Mouse (Mus musculus): Measurements from ENCODE around the gene Ocrl. TPM values are rescaled to one million over a fixed set of nuclear protein-coding genes. Genes with fewer than 3 reads are reported as not detected.
A peak's percentile ranks its signal among the peaks of the same experiment; 100 is the strongest.

The Ocrl gene
- 36.9 and 37.7 TPM in 2 replicates for polyA plus RNA-seq (2012; ENCODE audit: insufficient read depth, insufficient read length, missing spikeins)

GRCm38 (mm10) chrX:47912306-47912792, at the start of gene Ocrl:
Ocrl (plus strand) TSS chrX:47912387.
- no peak for TF ChIP-seq POLR2A (IDR thresholded peaks at IDR 0.05; ENCODE audit: borderline replicate concordance, low read depth, low read length)
- TF ChIP-seq CTCF (IDR thresholded peaks at IDR 0.05; ENCODE audit: low read depth, low read length) = no peak
- Histone ChIP-seq H3K27ac (ENCODE audit: insufficient read depth, low read depth, low read length) (peak within 1 kb of the TSS; percentile 6), H3K4me3 (ENCODE audit: insufficient read depth, low read length) (peak within 1 kb of the TSS; percentile 67), H3K4me1 (ENCODE audit: control insufficient read depth, insufficient read depth, low read length) (peaks cover 9% of the 10 kb centered on the region)

GRCm38 (mm10) chrX:47880052-47880451, 32.1 kb upstream of the Ocrl start:
- no peak overlapping the region for H3K27ac ChIP-seq (ENCODE audit: insufficient read depth, low read depth, low read length)
- H3K4me1 ChIP-seq (ENCODE audit: control insufficient read depth, insufficient read depth, low read length) = peaks cover 2% of the 10 kb centered on the region; the same call in 1 of the 2 replicates
- TF ChIP-seq CTCF (IDR thresholded peaks at IDR 0.05; ENCODE audit: low read depth, low read length) = no peak
- H3K4me3 ChIP-seq (ENCODE audit: insufficient read depth, low read length) = no peak overlapping the region

- Histone ChIP-seq H3K4me1 (ENCODE audit: control insufficient read depth, insufficient read depth, low read length) (peaks cover 2% of the 10 kb centered on the region; the same call in 1 of the 2 replicates), H3K4me3 (ENCODE audit: insufficient read depth, low read length) (no peak overlapping the region), H3K27ac (ENCODE audit: insufficient read depth, low read depth, low read length) (no peak overlapping the region)
- TF ChIP-seq POLR2A (IDR thresholded peaks at IDR 0.05; ENCODE audit: borderline replicate concordance, low read depth, low read length) = no peak
- TF ChIP-seq CTCF (IDR thresholded peaks at IDR 0.05; ENCODE audit: low read depth, low read length) = no peak
Observed at GRCm38 (mm10) chrX:47882813-47883212, 29.4 kb upstream of the Ocrl start.

- Histone ChIP-seq H3K4me1 (ENCODE audit: control insufficient read depth, insufficient read depth, low read length) (no peaks in the 10 kb centered on the region), H3K27ac (ENCODE audit: insufficient read depth, low read depth, low read length) (no peak overlapping the region)
Observed at GRCm38 (mm10) chrX:47887401-47887800, 24.8 kb upstream of the Ocrl start.

GRCm38 (mm10) chrX:47891243-47891906, 20.8 kb upstream of the Ocrl start:
- TF ChIP-seq POLR2A (IDR thresholded peaks at IDR 0.05; ENCODE audit: borderline replicate concordance, low read depth, low read length) = no peak
- TF ChIP-seq CTCF (IDR thresholded peaks at IDR 0.05; ENCODE audit: low read depth, low read length) = no peak
- H3K27ac ChIP-seq (ENCODE audit: insufficient read depth, low read depth, low read length) = no peak overlapping the region
- no peak overlapping the region for H3K4me3 ChIP-seq (ENCODE audit: insufficient read depth, low read length)
- H3K4me1 ChIP-seq (ENCODE audit: control insufficient read depth, insufficient read depth, low read length) = no peaks in the 10 kb centered on the region

More at GRCm38 (mm10) chrX:47887401-47887800, 24.8 kb upstream of the Ocrl start:
- TF ChIP-seq POLR2A (IDR thresholded peaks at IDR 0.05; ENCODE audit: borderline replicate concordance, low read depth, low read length) (no peak), CTCF (IDR thresholded peaks at IDR 0.05; ENCODE audit: low read depth, low read length) (no peak)
- H3K4me3 ChIP-seq (ENCODE audit: insufficient read depth, low read length) = no peak overlapping the region

GRCm38 (mm10) chrX:47891907-47892430, 20.2 kb upstream of the Ocrl start:
- TF ChIP-seq CTCF (IDR thresholded peaks at IDR 0.05; ENCODE audit: low read depth, low read length) (no peak), POLR2A (IDR thresholded peaks at IDR 0.05; ENCODE audit: borderline replicate concordance, low read depth, low read length) (no peak)
- Histone ChIP-seq H3K27ac (ENCODE audit: insufficient read depth, low read depth, low read length) (no peak overlapping the region), H3K4me3 (ENCODE audit: insufficient read depth, low read length) (peak overlapping the region; percentile 57), H3K4me1 (ENCODE audit: control insufficient read depth, insufficient read depth, low read length) (no peaks in the 10 kb centered on the region)

- Histone ChIP-seq H3K4me3 (ENCODE audit: insufficient read depth, low read length) (peak within 1 kb of the TSS; percentile 57), H3K27ac (ENCODE audit: insufficient read depth, low read depth, low read length) (no peak within 1 kb of the TSS), H3K4me1 (ENCODE audit: control insufficient read depth, insufficient read depth, low read length) (no peaks in the 10 kb centered on the region)
- TF ChIP-seq CTCF (IDR thresholded peaks at IDR 0.05; ENCODE audit: low read depth, low read length) = no peak
Observed at GRCm38 (mm10) chrX:47892431-47893024, 19.7 kb upstream of the Ocrl start, which contains the start of gene Smarca1. Smarca1 (minus strand) TSS chrX:47892974.

GRCm38 (mm10) chrX:47912904-47913542, 836 bp downstream of the Ocrl start:
- Histone ChIP-seq H3K4me3 (ENCODE audit: insufficient read depth, low read length) (peak overlapping the region; percentile 67), H3K27ac (ENCODE audit: insufficient read depth, low read depth, low read length) (peak overlapping the region; percentile 6; the same call in 1 of the 2 replicates), H3K4me1 (ENCODE audit: control insufficient read depth, insufficient read depth, low read length) (peaks cover 14% of the 10 kb centered on the region)
- TF ChIP-seq CTCF (IDR thresholded peaks at IDR 0.05; ENCODE audit: low read depth, low read length) (no peak), POLR2A (IDR thresholded peaks at IDR 0.05; ENCODE audit: borderline replicate concordance, low read depth, low read length) (no peak)

GRCm38 (mm10) chrX:47913543-47913938, 1.4 kb downstream of the Ocrl start:
- Histone ChIP-seq H3K27ac (ENCODE audit: insufficient read depth, low read depth, low read length) (no peak overlapping the region), H3K4me1 (ENCODE audit: control insufficient read depth, insufficient read depth, low read length) (peaks cover 18% of the 10 kb centered on the region), H3K4me3 (ENCODE audit: insufficient read depth, low read length) (0 out of 2 replicates have a peak overlapping the region, but pooled peaks have one; percentile 11)
- no peak for TF ChIP-seq CTCF (IDR thresholded peaks at IDR 0.05; ENCODE audit: low read depth, low read length)
- TF ChIP-seq POLR2A (IDR thresholded peaks at IDR 0.05; ENCODE audit: borderline replicate concordance, low read depth, low read length) = no peak

Data from bone marrow macrophage, adult 2 months (primary cell).